Mouse (Mus musculus) neutrophil, adult 65 days (primary cell): ENCODE measurements around the gene G530012D18Rik. TPM values are rescaled to one million over a fixed set of nuclear protein-coding genes. Genes with fewer than 3 reads are reported as not detected.

Experiments used
- total RNA-seq: library from RNA; stranded (reverse); gene quantifications from 2 replicates; pipeline ENCODE4 v1.2.4, GENCODE M21; 2023

G530012D18Rik gene
- total RNA-seq: not detected in 2 replicates

GRCm38 (mm10) chr1:85575376-85575775, at the start of gene G530012D18Rik:
G530012D18Rik (plus strand) TSS chr1:85575676.

DNA sequence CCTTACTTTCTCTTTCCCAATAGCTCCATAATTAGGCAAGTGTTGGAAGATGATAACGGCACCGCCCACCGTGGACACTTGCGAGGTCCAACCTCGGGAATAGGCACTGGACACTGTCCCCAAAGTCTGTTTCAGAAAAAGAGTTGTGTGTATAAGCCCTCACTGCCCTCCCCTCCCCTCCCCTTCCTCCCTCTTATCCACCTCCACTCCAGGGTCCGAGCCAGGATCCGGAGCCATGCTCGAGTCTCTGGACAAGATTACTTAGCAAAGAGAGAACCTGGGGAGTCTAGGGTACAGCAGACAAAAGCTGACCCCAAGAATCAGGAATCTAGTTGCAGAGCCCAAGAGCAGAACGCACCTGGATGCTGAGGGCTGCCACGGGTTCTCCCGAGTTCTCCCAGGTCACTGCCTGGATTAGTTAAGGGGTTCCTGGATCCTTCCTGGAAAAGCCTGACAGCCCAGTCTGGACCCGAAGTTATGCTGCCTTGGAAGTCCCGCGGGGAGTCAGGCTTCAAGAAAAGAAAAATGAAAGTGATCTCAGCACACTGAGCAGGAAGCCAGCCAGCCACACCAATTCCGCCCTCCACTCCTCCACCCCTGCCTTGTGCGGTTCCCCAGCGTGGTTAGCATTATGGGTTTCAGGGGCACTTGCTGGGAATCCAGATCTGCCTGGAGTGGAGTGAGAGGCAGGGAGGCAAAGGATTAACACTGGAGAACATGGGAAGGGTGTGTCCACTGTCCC, 23.0 kb downstream of the G530012D18Rik start, which contains the start of gene Sp110:
Sp110 (minus strand) TSS at position 547 of the 742 bp plus-strand sequence.

DNA sequence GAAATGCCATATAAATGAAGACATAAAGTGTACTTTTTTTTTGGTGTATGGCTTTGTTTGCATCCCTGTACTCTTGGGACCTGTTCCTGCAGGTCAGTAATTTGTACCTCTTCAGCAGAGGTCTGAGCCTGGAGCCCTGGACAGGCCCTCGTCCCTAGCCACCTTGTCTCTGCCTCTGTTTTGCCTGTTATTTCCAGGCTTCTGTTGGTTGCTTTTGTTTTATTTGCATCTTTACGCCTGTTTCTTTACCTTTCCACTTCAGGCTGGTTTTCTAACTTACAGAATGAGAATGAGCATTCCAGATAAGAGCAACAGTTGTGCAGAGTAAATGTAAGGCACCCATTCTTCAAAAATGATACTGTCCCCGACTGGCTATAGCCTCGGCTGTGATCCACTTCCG, 24.6 kb downstream of the G530012D18Rik start, which contains the start of gene Sp140:
Sp140 (plus strand) TSS at position 301 of the 400 bp plus-strand sequence.

Other genes starting within 250 kb of the G530012D18Rik start
- 71.8 and 74.3 TPM in 2 replicates for gene Sp110, start 23.1 kb downstream of the G530012D18Rik start, total RNA-seq
- 226 and 272 TPM in 2 replicates for gene Sp140, start 24.7 kb downstream of the G530012D18Rik start, total RNA-seq
- 209 and 238 TPM in 2 replicates for gene Sp100, start 74.3 kb downstream of the G530012D18Rik start, total RNA-seq
- 27.1 and 31.0 TPM in 2 replicates for gene A630001G21Rik, start 203.0 kb downstream of the G530012D18Rik start, total RNA-seq
- gene Cab39, start 217.8 kb downstream of the G530012D18Rik start, total RNA-seq: 94.5 and 115 TPM in 2 replicates